Mouse (Mus musculus) frontal cortex, postnatal 25 days (tissue): ENCODE data around the gene Car14.
A peak's percentile ranks its signal among the peaks of the same experiment; 100 is the strongest.
"Not testable (repeated sequence)": the region's sequence is repeated elsewhere in the genome, so short reads cannot be mapped to it uniquely, and the experiment has no call there.

Experiments
- DNase-seq, 2 experiments: peaks; one replicate each; pipeline ENCODE4 v3.0.0; 2022; ENCODE audit warnings: low spot score in 2 of 2

The Car14 gene

DNA sequence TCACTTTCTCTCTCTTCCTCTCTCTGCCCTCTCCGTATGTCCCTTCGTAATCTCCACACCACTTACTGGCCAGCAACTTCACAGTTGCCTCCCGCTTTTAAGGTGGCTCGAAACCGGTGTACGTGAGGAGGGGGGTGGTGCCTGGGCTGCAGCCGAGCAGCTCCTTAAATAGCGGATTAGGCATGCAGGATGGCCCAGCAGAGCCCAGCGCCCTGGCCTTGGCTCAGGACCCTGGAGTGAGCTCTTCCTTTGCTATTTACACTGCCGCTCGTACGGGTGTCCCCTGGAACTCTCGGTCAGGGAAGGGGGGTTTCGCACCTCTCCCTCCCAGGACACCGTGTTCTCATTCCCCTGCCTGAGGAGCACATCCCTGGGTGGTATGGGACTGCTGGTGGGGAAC lies at the start of gene Car14:
Car14 (minus strand) TSS at position 124 of the 400 bp plus-strand sequence.
- no peak for DNase-seq

- no peak for DNase-seq
These were observed 49.0 kb upstream of the Car14 start for GRCm38 (mm10) chr3:95953522-95953921.

GRCm38 (mm10) chr3:95953023-95953422 lies 48.5 kb upstream of the Car14 start:
- no peak for DNase-seq

- DNase-seq = not testable (repeated sequence)
These were observed 47.1 kb upstream of the Car14 start for GRCm38 (mm10) chr3:95951566-95951965.

DNA sequence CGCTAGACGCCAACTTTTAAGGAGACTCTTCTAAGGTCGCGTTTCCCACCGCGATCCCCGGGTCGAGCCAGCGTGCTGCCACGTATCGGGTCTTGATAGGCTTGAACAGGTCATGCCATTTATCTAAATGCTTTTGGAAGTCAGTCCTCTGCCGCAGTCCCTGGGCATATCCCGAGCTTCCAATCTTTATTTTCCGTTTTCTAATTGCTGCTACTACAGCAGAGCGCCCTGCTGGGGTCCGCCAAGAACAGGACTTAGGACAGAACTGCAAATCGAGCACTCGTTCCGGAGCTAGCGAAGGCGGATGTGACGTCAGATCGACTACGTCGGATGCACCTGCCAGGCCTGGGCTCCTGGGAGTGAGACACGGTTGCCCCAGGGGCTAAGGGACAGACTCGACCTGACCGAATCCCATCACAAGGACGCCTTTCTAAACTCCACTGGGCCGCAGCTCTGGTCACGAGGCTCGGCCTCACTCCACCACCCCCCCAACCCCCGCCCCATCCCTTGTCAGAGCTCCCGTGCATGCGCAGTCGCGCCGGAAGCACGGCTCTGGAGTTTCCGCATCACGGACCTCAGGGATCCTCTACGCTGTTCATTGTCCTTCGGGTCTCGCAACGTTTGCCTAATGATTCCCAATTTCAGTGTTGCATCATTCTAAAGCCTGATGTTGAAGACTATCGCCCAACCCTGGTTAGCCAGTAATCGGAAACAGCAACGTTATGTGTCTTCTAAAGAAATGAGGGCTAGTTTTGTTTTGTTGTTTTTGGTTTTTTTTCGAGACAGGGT lies 46.5 kb upstream of the Car14 start:
- peak; percentile 87 to 88 for DNase-seq

DNA sequence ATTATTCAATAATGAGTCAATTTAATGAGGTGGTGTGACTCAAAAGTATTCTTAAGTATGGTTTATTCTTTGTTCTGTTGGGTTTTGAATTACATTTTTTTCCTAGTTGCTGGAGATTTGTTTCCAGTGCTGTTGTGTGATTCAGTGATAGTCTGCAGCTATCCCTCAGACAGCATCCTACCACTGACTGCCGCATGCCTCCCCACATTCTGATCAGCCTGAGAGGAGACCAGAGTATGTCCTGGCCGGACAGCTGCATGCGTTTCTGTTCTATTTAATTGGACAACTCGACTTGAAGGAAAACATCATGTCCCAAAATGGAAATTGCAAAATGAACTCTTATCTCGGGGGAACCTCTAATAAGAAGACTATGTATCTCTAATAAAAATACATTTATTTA lies 43.8 kb upstream of the Car14 start:
- DNase-seq = no peak

DNA sequence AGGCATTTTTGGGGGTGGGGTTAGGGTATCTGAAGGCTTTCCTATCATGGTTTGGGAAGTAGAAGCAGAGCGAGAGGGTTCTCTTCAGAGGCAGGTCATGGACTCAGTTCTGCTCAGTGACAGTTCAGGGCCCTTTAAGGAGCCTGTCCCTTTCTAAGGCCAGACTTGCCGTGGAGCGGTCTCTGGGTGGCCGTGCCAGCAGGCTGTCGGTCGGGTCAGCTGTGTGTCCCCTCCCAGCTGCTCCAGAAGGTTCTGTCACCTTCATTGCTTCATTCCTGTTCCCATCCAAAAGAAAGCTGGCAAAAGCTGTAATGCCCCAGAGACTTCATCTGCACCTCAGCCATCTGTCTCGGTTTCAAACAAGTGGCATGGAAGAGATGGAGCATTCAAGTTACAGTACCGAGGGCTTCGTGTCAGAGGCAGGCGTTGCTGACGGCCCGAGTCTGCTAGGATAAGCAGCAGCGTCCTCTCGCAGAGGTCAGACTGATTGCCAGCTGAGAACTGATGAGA lies 41.3 kb upstream of the Car14 start:
- no peak for DNase-seq

DNA sequence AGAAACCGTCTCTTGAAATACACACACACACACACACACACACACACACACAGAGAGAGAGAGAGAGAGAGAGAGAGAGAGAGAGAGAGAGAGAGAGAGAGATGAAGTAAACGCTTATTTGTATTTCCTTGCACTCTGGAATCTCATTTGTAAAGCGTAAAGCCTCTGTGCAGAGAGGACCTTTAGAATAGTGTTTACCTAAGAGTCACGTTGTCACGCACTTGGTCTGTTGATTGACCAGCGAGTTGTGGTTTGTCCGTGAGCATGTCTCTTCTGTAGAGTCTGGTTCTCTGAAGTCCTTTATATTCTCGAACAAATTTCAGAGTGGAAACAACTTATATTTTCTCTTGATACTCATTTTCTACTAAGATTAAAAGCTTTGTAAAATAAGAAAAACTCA lies 40.3 kb upstream of the Car14 start:
- no peak for DNase-seq

DNA sequence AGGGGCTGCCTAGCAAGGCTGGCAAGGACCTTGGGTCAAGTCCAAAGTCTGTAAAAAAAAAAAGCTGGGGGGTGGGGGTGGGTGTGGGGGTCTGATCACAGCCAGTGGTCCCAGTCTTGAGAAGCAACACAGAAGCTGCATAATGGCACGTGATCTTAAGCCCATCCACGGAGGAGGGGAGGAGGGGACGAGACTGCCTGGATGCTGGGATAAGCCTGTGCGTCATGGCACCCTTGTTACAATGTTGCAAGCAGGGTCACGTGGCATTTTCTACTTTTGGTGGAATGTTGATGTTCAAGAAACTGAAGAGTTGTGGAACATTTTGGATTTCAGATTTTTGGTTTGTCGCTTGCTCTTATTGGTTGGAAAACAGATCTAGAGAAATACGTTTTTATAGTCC lies 38.7 kb upstream of the Car14 start:
- DNase-seq = no peak

DNA sequence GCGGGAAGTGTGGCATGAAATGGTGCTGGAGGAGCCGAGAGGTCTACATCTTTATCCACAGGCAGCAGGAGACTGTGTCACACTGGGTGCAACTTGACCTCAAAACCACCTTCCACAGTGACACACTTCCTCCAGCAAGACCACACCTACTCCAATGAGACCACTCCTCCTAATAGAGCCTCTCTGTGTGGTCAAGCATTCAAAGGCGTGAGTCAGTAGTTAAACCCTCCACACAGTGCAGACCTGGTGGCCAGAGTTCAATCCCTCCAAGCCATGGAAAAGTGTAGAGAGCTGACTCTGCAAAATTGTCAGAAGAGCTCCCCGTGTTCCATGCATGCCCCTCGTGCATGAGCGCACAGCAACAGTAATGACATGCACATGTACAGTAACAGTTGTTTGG lies 38.3 kb upstream of the Car14 start:
- no peak for DNase-seq

DNA sequence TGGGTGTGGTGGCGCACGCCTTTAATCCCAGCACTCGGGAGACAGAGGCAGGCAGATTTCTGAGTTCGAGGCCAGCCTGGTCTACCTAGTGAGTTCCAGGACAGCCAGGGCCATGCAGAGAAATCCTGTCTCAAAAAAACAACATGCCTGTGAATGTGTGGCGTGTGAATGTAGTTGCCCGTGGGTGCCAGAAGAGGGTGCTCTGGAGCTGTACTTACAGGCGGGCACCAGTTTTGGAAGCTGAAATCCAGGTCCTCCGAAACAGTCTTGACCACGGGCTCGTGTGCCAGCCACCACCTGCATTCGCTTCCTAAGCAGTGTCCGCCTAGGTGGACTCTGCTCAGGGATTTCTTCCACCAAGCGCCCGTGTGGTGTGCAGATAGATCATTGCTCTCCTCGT lies 34.3 kb upstream of the Car14 start:
- no peak for DNase-seq

DNA sequence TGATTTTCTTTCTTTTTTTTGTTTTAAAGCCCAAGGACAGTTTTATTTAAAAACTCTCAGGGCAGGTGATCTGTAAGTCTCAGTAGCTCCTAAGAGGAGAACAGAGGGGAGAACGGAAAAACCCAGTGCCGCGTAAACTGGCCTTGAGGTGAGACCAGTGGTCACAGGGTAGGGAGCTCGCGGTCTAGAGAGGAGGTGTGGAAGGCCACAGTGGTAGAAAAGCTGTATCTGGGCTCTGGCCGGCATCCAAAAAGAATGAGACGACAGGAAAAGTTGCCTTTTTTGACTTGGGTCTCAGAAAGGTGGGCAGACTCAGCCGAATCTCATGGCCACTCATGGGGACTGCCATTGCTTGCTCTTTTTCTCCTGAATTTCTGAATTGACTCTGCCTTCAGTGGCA lies 33.7 kb upstream of the Car14 start:
- DNase-seq = no peak

- no peak for DNase-seq
These were observed 30.0 kb upstream of the Car14 start for GRCm38 (mm10) chr3:95934448-95934847.

DNA sequence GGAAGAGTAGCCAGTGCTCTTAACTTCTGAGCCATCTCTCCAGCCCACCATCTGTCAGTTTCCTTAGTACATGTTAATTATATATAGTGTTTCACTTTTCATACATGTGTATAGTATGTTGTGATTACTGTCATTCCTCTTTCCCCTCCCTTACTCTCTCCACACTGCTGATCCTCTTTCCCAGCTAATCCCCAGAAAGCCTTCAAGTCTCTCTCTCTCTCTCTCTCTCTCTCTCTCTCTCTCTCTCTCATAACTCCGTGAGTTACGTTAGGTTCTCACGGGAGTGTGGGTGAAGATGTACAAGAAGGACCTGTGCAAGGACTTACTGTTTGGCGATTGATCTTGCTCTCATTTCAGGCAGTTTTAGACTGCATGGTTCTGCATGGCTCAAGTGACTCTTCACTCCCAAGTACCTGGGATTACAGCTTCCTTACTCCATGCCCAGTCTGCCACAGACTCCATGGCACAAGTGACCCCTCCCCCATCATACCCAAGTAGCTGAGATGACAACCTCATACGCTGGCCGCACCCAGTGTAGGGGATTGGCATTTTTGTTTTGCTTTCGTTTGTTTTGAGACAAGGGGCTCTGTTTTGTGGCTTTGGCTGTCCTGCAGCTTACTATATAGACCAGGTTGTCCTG lies 28.7 kb upstream of the Car14 start:
- DNase-seq = no peak

GRCm38 (mm10) chr3:95932566-95932965 lies 28.1 kb upstream of the Car14 start:
- no peak for DNase-seq

- DNase-seq = no peak
These were observed 27.7 kb upstream of the Car14 start for GRCm38 (mm10) chr3:95932157-95932556.

DNA sequence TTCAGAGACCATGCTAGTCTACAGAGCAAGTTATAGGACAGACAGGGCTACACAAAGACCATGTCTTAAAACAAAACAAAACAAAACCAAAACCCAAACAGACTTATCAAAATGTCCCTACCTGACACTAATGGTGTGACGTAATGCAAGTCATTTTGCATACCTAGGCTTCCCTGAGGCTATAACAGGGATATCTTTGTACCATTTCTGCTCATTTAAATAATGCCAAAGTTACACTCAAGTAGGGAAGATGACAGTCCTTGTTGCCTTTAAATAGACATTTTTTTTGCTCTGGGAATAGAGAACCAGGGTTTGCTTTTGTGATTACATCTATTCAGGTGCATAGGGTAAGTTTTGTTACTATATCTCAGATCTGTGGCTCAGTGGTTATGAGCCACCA lies 27.0 kb upstream of the Car14 start:
- DNase-seq = no peak

GRCm38 (mm10) chr3:95930471-95930789 lies 25.9 kb upstream of the Car14 start:
- no peak for DNase-seq

- DNase-seq = peak in 1 of 2 experiments; percentile 9
These were observed 25.3 kb upstream of the Car14 start for GRCm38 (mm10) chr3:95929581-95930470.

DNA sequence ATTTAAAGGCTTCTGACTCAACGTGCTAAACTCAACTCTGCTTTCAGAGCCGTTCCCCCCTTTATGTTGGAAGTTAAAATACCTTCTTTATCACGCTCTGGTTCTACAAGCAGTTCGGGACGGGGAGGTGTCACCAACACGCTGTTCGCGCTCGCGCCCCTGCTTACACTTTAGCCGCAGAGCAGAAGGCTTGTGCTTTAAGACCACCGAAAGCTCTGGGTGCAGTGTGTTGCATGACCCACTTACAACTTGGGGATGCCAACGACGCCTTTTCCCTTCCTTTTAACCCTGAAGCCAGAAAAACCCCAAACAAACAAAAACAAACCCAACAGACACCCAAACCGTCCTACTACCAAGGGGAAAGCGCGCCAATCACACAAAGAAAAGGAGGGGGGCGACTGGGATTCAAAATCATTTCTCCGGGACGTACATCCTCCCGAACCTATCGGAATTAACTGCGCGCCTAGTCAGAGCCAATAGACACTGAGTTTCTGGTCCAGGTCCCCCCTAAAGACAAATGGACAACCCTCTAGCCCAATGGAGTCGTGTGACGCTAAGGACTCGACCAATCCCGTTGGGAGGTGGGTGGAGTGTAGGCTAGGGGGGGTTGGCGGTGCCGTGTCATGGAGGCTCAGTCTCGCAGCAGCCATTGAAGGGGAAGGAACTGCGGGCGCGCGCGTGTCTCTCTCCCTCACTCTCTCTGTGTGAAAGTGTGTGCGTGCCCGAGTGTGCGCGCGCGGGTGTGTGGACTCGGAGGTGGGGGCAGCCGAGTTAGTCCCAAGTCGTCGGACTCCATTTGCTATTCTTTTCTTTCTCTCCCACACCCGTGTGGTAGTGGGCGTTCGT lies 24.4 kb upstream of the Car14 start, which contains the start of gene Anp32e:
Anp32e (plus strand) TSS at position 589 of the 846 bp plus-strand sequence.
- DNase-seq = peak; percentile 92 to 96

GRCm38 (mm10) chr3:95928261-95928657 lies 23.8 kb upstream of the Car14 start:
- DNase-seq = no peak
